Mouse (Mus musculus): Measurements from ENCODE around the gene Plcb3. TPM values are rescaled to one million over a fixed set of nuclear protein-coding genes. Genes with fewer than 3 reads are reported as not detected.

Gene Plcb3
- polyA plus RNA-seq, 1 experiment from 2014 or later = 5.9 TPM

GRCm38 (mm10) chr19:6934195-6934977 lies 41.9 kb downstream of the Plcb3 start, which contains the start of gene Kcnk4:
Kcnk4 (minus strand) TSS chr19:6934515.
- H3K27ac ChIP-seq (replicated peaks) = no peak within 1 kb of the TSS
- peak within 1 kb of the TSS; percentile 48 for H3K4me2 ChIP-seq
- no peaks in the 10 kb centered on the region for H3K36me3 ChIP-seq (replicated peaks)
- H3K4me3 ChIP-seq (replicated peaks) = peak within 1 kb of the TSS; percentile 21
- H3K9me3 ChIP-seq (replicated peaks) = no peaks in the 10 kb centered on the region
- peaks cover 71% of the 10 kb centered on the region for H3K27me3 ChIP-seq
- no peak within 1 kb of the TSS for H3K9ac ChIP-seq
- 11% methylated on average over 23 of the region's 23 CpGs for WGBS (ENCODE audit: insufficient replicate concordance)
- no peak for ATAC-seq (ENCODE audit: insufficient read depth)
- H3K4me1 ChIP-seq (replicated peaks) = peaks cover 10% of the 10 kb centered on the region

DNA sequence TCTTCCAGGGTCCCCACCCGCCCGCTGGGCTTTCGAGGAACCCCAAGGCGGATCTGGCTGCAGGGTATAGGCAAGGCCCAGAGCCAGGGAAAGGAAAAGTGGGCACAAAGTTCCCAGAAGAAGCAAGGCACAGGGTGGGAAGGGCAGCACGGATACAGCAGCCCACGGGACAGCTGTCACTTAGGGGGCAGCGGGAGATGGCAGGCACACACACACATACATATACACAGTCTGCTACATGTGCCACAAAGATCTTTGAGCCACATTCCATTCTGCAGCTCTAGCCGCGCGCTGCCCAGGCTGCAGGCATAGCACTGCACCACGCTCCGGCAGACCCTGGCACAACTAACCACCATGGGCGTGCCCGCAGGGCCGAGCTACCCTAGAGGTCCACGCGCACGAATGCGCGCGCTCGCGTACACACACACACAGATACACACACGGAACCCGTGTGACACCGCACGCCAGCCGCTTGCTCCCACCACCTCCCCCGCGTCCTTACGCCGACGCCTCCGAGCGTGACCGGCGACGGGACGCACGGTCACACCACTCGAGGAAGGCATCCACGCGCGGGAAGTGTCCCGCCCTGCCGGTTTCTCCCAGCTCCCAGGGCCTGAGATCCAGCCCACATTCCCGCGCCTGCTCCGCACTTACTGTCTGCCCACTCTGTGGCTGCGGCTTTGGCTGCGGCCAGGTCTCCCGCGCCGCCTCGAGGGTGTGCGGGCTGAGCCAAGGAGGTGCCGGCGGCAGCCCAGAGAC lies 42.7 kb downstream of the Plcb3 start:
- no peaks in the 10 kb centered on the region for H3K36me3 ChIP-seq (replicated peaks)
- ATAC-seq (ENCODE audit: insufficient read depth) = no peak
- H3K9me3 ChIP-seq (replicated peaks) = no peaks in the 10 kb centered on the region
- H3K27ac ChIP-seq (replicated peaks) = no peak overlapping the region
- 6% methylated on average over 58 of the region's 58 CpGs for WGBS (ENCODE audit: insufficient replicate concordance)
- peak overlapping the region; percentile 48 for H3K4me2 ChIP-seq
- peak overlapping the region; percentile 21 for H3K4me3 ChIP-seq (replicated peaks)
- peaks cover 78% of the 10 kb centered on the region for H3K27me3 ChIP-seq
- no peak overlapping the region for H3K9ac ChIP-seq
- H3K4me1 ChIP-seq (replicated peaks) = peaks cover 10% of the 10 kb centered on the region

GRCm38 (mm10) chr19:6933102-6933435 lies 43.2 kb downstream of the Plcb3 start:
- 0 out of 2 replicates have a peak overlapping the region, but pooled peaks have one; percentile 21 for H3K4me3 ChIP-seq (replicated peaks)
- ATAC-seq (ENCODE audit: insufficient read depth) = no peak
- H3K9me3 ChIP-seq (replicated peaks) = no peaks in the 10 kb centered on the region
- H3K27me3 ChIP-seq = peaks cover 84% of the 10 kb centered on the region
- H3K36me3 ChIP-seq (replicated peaks) = no peaks in the 10 kb centered on the region
- 27% methylated on average over 4 of the region's 4 CpGs for WGBS (ENCODE audit: insufficient replicate concordance)
- H3K27ac ChIP-seq (replicated peaks) = no peak overlapping the region
- no peak overlapping the region for H3K4me2 ChIP-seq
- no peak overlapping the region for H3K9ac ChIP-seq
- peaks cover 10% of the 10 kb centered on the region for H3K4me1 ChIP-seq (replicated peaks)

DNA sequence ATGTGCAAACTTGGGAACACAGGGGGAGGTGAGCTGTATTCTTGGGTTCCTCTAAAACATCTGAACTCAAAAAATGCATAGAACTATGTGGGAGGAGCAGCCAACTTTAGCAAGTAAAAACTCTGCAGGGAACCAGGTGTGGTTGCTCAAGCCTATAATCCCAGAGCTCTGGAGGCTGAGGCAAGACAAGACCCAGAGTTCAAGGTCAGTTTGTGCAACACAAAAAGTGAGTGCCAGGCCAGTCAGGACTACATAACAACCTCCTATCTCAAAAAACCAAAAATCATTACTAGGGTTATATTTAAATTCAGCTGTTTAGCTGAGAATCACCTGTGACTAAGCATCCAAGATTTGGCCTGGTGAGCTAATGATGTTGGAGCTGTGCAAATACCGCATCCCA lies 44.3 kb downstream of the Plcb3 start:
- no peak overlapping the region for H3K9ac ChIP-seq
- no peaks in the 10 kb centered on the region for H3K36me3 ChIP-seq (replicated peaks)
- H3K9me3 ChIP-seq (replicated peaks) = no peaks in the 10 kb centered on the region
- H3K27ac ChIP-seq (replicated peaks) = no peak overlapping the region
- 39% methylated on average over 1 of the region's 1 CpGs for WGBS (ENCODE audit: insufficient replicate concordance)
- no peak overlapping the region for H3K4me2 ChIP-seq
- no peak overlapping the region for H3K4me3 ChIP-seq (replicated peaks)
- H3K4me1 ChIP-seq (replicated peaks) = peaks cover 11% of the 10 kb centered on the region
- ATAC-seq (ENCODE audit: insufficient read depth) = no peak
- H3K27me3 ChIP-seq = peaks cover 94% of the 10 kb centered on the region

DNA sequence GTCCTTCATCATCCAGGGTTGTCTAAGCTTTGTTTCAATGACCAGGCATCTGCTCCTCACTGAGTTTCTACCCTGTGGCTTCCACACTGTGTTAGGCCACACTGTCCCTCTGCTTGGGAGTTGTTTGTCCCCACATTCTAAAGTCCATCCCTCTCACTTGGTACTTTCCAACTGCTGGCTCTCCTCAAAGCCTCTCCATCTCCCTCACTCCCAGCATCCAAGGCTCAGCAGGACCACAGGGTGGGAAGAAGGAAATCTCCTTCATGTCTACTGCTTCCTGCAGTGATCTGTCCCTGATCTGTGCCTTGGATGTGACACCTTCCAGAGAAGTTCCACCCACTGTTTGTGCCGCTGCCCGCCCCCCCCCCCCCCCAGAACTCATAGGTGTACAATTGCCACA lies 45.3 kb downstream of the Plcb3 start:
- no peak for ATAC-seq (ENCODE audit: insufficient read depth)
- Histone ChIP-seq H3K4me1 (replicated peaks) (peaks cover 18% of the 10 kb centered on the region), H3K9ac (no peak overlapping the region), H3K9me3 (replicated peaks) (no peaks in the 10 kb centered on the region), H3K27ac (replicated peaks) (no peak overlapping the region), H3K36me3 (replicated peaks) (no peaks in the 10 kb centered on the region), H3K27me3 (peaks cover 100% of the 10 kb centered on the region), H3K4me3 (replicated peaks) (no peak overlapping the region), H3K4me2 (no peak overlapping the region)
- 17% methylated on average over 2 of the region's 2 CpGs for WGBS (ENCODE audit: insufficient replicate concordance)

- no peak overlapping the region for H3K4me2 ChIP-seq
- H3K4me3 ChIP-seq (replicated peaks) = no peak overlapping the region
- ATAC-seq (ENCODE audit: insufficient read depth) = no peak
- peaks cover 28% of the 10 kb centered on the region for H3K4me1 ChIP-seq (replicated peaks)
- H3K27me3 ChIP-seq = peaks cover 100% of the 10 kb centered on the region
- 16% methylated on average over 9 of the region's 9 CpGs for WGBS (ENCODE audit: insufficient replicate concordance)
- H3K9me3 ChIP-seq (replicated peaks) = no peaks in the 10 kb centered on the region
- H3K9ac ChIP-seq = no peak overlapping the region
- no peak overlapping the region for H3K27ac ChIP-seq (replicated peaks)
- H3K36me3 ChIP-seq (replicated peaks) = no peaks in the 10 kb centered on the region
These were observed 48.2 kb downstream of the Plcb3 start for GRCm38 (mm10) chr19:6928080-6928479.

DNA sequence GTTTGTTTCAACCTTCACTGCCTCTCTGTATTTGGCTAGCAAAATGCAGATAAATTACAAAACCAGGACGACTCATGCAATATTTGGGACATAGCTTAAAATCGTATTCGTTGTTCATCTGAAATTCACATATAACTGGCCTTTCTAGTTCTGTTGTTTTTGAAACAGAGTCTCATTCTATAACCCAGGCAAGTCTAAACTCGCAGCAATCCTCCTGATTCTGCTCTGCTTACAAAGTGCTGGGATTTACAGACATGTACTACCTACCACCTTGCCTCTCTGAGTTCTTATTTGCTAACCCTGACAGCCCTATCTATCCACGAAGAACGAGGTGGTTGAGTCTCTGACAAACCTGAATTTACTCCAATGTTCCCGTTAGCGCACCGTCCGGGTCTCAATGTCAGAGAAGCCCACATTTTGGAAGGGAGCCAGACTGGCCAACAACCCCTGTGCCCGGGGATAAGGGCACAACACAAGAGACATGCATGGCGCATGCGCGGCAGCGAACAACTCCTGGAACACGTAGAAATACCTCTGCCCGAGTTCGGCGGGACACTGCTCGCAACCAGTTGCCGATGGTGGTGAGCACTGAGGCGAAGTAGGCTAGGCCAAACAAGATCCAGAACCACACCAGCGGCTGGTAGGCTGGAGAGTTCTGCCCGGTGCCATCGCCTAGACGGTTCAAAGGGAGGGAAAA lies 49.6 kb downstream of the Plcb3 start:
- H3K9me3 ChIP-seq (replicated peaks) = no peaks in the 10 kb centered on the region
- ATAC-seq (ENCODE audit: insufficient read depth) = no peak
- 12% methylated on average over 26 of the region's 26 CpGs for whole genome bisulfite sequencing (ENCODE audit: insufficient replicate concordance)
- no peaks in the 10 kb centered on the region for H3K36me3 ChIP-seq (replicated peaks)
- H3K4me3 ChIP-seq (replicated peaks) = no peak overlapping the region; the same call in 1 of the 2 replicates
- H3K9ac ChIP-seq = no peak overlapping the region
- no peak overlapping the region for H3K27ac ChIP-seq (replicated peaks)
- peaks cover 92% of the 10 kb centered on the region for H3K27me3 ChIP-seq
- H3K4me2 ChIP-seq = peak overlapping the region; percentile 33
- H3K4me1 ChIP-seq (replicated peaks) = peaks cover 41% of the 10 kb centered on the region

DNA sequence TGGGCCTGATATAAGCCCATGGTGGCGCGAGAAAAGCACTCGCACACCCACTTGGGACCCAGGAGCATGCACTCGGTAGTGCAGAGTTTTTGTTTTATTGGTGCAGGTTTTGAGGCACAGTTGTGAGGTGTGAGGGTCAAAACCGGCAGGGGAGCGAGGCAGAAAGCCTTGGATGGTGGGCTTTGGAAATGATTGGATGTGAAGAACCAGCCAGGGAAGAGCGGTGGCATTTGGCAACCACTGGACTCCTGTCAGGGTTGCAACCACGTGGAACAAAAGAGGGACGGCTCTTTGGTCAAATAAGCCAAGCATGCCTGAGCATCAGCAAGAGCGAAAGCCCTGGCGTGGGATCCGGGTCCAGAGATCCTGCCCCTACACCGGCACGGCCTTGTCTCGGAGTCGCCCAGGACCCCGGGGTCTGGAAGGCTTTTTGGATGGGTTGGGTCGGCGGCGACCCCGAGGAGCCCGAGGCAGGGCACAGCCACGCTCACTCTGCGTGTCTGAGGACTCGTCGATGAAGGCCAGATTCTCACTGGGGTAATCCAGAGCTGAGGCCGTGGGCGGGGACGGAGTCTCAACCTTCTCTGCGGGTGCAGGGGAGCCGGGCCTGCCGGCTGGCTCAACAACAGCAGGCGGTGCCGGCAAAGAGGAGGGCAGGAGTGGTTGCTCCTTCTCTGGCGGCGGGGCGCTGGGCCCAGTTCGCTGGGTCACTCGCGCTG lies 50.5 kb downstream of the Plcb3 start:
- 16% methylated on average over 40 of the region's 40 CpGs for WGBS (ENCODE audit: insufficient replicate concordance)
- no peak for ATAC-seq (ENCODE audit: insufficient read depth)
- Histone ChIP-seq H3K4me3 (replicated peaks) (no peak overlapping the region), H3K9ac (no peak overlapping the region), H3K4me2 (peak overlapping the region; percentile 46), H3K36me3 (replicated peaks) (no peaks in the 10 kb centered on the region), H3K27ac (replicated peaks) (no peak overlapping the region), H3K27me3 (peaks cover 83% of the 10 kb centered on the region), H3K9me3 (replicated peaks) (no peaks in the 10 kb centered on the region), H3K4me1 (replicated peaks) (peaks cover 49% of the 10 kb centered on the region)

GRCm38 (mm10) chr19:6925307-6925573 lies 51.0 kb downstream of the Plcb3 start, which contains the start of gene Catsperz:
Catsperz (minus strand) TSS chr19:6925380.
- Histone ChIP-seq H3K27me3 (peaks cover 78% of the 10 kb centered on the region), H3K9me3 (replicated peaks) (no peaks in the 10 kb centered on the region), H3K4me1 (replicated peaks) (peaks cover 54% of the 10 kb centered on the region), H3K36me3 (replicated peaks) (no peaks in the 10 kb centered on the region), H3K4me2 (peak within 1 kb of the TSS; percentile 46), H3K27ac (replicated peaks) (no peak within 1 kb of the TSS), H3K4me3 (replicated peaks) (peak within 1 kb of the TSS; percentile 10; the same call in 1 of the 2 replicates), H3K9ac (no peak within 1 kb of the TSS)
- ATAC-seq (ENCODE audit: insufficient read depth) = no peak
- 3% methylated on average over 9 of the region's 9 CpGs for WGBS (ENCODE audit: insufficient replicate concordance)

DNA sequence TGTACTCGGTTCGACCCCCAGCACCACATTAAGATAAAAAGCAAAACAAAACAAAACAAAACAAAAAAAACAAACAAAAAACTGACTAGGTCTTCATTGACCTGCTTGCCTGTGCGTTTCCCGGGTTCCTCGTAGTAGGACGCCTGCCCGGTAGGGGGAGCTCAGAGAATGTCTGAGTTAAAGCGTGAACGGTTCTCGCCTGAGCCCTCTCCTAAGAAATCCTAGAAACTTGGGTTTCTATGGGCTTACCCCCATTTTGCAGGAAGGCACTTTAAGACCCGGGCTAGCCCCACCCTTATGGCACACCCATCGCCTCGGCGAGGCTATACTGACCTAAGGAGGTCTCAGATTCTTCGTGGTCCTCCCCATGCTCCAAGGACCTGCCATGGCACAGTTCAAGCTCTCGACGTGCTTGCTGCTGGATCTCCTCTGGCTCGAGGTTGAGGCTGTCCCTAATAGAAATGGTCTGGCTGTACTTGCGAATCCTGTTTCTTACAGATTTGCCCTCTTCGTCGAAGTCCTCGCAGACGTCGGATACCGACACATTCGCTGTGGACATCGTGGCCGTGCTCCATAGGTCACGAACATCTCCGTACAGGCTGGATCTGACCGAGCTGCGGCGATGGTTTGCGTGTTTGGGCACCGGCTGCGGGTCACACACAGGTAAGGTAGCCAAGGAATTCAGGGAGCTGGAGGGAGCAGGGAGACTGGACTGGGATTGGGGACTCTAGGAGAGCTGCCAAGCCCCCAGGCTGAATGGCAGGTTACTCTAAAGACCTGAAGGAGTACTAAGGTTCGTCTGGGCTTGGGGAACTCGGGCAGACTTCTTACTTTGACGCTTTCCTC lies 51.6 kb downstream of the Plcb3 start:
- H3K4me1 ChIP-seq (replicated peaks) = peaks cover 59% of the 10 kb centered on the region
- peaks cover 72% of the 10 kb centered on the region for H3K27me3 ChIP-seq
- H3K4me3 ChIP-seq (replicated peaks) = peak overlapping the region; percentile 10; the same call in 1 of the 2 replicates
- no peak for ATAC-seq (ENCODE audit: insufficient read depth)
- no peak overlapping the region for H3K27ac ChIP-seq (replicated peaks)
- H3K9ac ChIP-seq = no peak overlapping the region
- no peaks in the 10 kb centered on the region for H3K9me3 ChIP-seq (replicated peaks)
- WGBS (ENCODE audit: insufficient replicate concordance) = 4% methylated on average over 39 of the region's 39 CpGs
- no peaks in the 10 kb centered on the region for H3K36me3 ChIP-seq (replicated peaks)
- peak overlapping the region; percentile 46 for H3K4me2 ChIP-seq
